8 mouse cellular contexts compared by ENCODE assay signal in the genomic region with DNA sequence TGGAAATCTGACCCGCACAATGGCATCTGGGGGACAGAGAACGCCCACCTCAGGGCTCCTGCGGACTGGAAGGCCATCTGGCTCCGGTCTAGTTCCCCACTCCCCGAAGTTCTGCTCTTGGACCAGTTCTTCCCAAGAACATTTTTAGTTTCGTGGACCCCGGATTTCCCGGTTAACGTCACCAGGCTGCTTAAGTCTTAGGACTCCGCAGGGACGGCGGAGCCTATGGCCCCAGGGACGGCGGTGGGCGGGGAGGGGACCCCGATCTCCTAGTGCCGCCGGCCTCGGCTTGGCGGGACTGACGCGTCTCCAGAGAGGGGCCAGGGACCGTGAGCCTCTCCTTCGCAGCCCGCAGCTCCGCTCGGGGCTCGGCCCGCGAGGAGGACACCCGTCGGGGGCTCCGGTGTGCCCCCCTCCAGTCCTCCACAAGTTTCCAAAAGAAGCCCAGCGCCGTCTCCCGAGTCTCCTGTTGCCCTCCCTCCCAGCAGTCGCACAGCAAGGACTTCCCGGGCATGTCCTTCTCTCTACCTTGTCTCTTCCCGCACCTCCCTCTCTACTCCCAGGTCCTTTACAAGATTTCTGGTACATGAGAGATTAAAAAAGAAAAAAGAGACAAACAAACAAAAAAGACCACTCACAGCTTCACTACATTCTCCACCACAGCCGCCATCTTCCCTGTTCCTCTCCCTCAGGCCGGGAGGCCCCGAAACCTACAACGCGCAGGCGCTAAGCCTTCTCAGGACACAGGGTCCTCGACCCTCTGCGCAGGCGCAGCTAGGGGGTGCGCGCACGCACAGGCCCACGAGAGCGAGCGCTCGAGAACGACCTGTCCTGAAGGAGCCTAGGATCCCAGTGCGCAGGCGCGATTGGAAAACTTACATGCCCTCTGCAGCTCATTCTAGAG. TPM values are rescaled to one million over a fixed set of nuclear protein-coding genes. Genes with fewer than 3 reads are reported as not detected.
DNase-seq lines count a peak whose midpoint lies in the region; ATAC-seq lines count a peak whose summit lies in the region.

No protein-coding gene starts in this region.

- H3K36me3 ChIP-seq in hindbrain, embryonic 16.5 days (ENCODE audit: control insufficient read depth, insufficient read depth, low read length), result peaks cover 6% of the 10 kb centered on the region
- no peaks in the 10 kb centered on the region for H3K36me3 ChIP-seq in macrophage (ENCODE audit: inconsistent target)

- peak overlapping the region; percentile 81 for H3K9ac ChIP-seq in hindbrain, embryonic 16.5 days (ENCODE audit: low read depth, low read length)

- peak; percentile 98 for DNase-seq in WW6 (ENCODE audit: low read depth, low spot score)
- DNase-seq in cerebellum, postnatal 4 days (ENCODE audit: low spot score in 2 of 2), result peak; percentile 94 to 99
- peak; percentile 98 for DNase-seq in gastrocnemius, adult 18-20 months (ENCODE audit: low spot score)
- DNase-seq in left cerebral cortex, adult 18-20 months (ENCODE audit: low spot score in 2 of 2), result peak; percentile 98 to 100
- peak; percentile 99 for DNase-seq in right cerebral cortex, adult 18-20 months
- peak; percentile 95 for DNase-seq in urinary bladder, postnatal 10 days (ENCODE audit: low spot score)

- peak overlapping the region; percentile 87 for H3K4me2 ChIP-seq in hindbrain, embryonic 16.5 days (ENCODE audit: low read length)

- H3K27ac ChIP-seq in hindbrain, embryonic 16.5 days (ENCODE audit: low read depth, low read length), result peak overlapping the region; percentile 84
- peak overlapping the region; percentile 81 for H3K27ac ChIP-seq in macrophage

- peaks cover 53% of the 10 kb centered on the region for H3K79me2 ChIP-seq in macrophage (ENCODE audit: inconsistent target)

- ATAC-seq in hindbrain, embryonic 16.5 days, result peak; percentile 94

- H3K9me3 ChIP-seq in hindbrain, embryonic 16.5 days (ENCODE audit: control insufficient read depth, low read length), result no peaks in the 10 kb centered on the region

- WGBS in hindbrain, embryonic 16.5 days, result 0% methylated on average over 51 of the region's 59 CpGs
- WGBS in macrophage (ENCODE audit: missing documents), result under 1% methylated on average over 59 of the region's 59 CpGs

- H3K4me3 ChIP-seq in hindbrain, embryonic 16.5 days (ENCODE audit: low read length), result peak overlapping the region; percentile 71
- H3K4me3 ChIP-seq in macrophage (ENCODE audit: inconsistent target), result peak overlapping the region; percentile 77

- H3K4me1 ChIP-seq in hindbrain, embryonic 16.5 days (ENCODE audit: control insufficient read depth, insufficient read depth, low read depth, low read length), result peaks cover 30% of the 10 kb centered on the region

- no peaks in the 10 kb centered on the region for H3K27me3 ChIP-seq in hindbrain, embryonic 16.5 days (replicated peaks; ENCODE audit: control insufficient read depth, insufficient read depth, low read length)

RNA-seq across cellular contexts. Expression of gene Dpf2, which starts 0.5 kb away (rescaled TPM):
- 10 to 100 TPM; 76.3 to 85.1 TPM for total RNA-seq in gastrocnemius, adult 18-20 months (2021)
- polyA plus RNA-seq in hindbrain, embryonic 16.5 days (2015; fragmentation: Nextera tagmentation; extraction: Ambion mirVana), result 94.0 and 117 TPM in 2 replicates
- total RNA-seq in left cerebral cortex, adult 18-20 months (2021), result 100 to 1,000 TPM in 1 of 2 experiments, 10 to 100 TPM in 1; 90.1 to 102 TPM
- 100 to 1,000 TPM; 120 to 363 (median 230) TPM for total RNA-seq in macrophage (2018; cell fraction: chromatin; rRNA removed)
- total RNA-seq in macrophage (2018; cell fraction: cytosol; rRNA removed), result 10 to 100 TPM; 47.8 to 94.3 (median 66.1) TPM
- 100 to 1,000 TPM in 25 of 26 experiments, 10 to 100 TPM in 1; 95.7 to 252 (median 134) TPM for total RNA-seq in macrophage (2018; cell fraction: nucleus; rRNA removed)
- polyA plus RNA-seq in macrophage (2018), result 53.9 to 215 TPM (median 57.4 TPM) in 3 replicates

RNA-seq across cellular contexts. Expression of gene Cdc42ep2, which starts 12.3 kb away (rescaled TPM):
- total RNA-seq in gastrocnemius, adult 18-20 months (2021), result 10 to 100 TPM in 1 of 2 experiments, 1 to 10 TPM in 1; 8.9 to 11.2 TPM
- 22.2 and 23.4 TPM in 2 replicates for polyA plus RNA-seq in hindbrain, embryonic 16.5 days (2015; fragmentation: Nextera tagmentation; extraction: Ambion mirVana)
- 1 to 10 TPM; 4.7 to 5.4 TPM for total RNA-seq in left cerebral cortex, adult 18-20 months (2021)
- 10 to 100 TPM in 18 of 26 experiments, 1 to 10 TPM in 8; 1.4 to 54.4 (median 20.2) TPM for total RNA-seq in macrophage (2018; cell fraction: chromatin; rRNA removed)
- 10 to 100 TPM in 15 of 26 experiments, 1 to 10 TPM in 11; 2.5 to 82.6 (median 12.6) TPM for total RNA-seq in macrophage (2018; cell fraction: cytosol; rRNA removed)
- total RNA-seq in macrophage (2018; cell fraction: nucleus; rRNA removed), result 10 to 100 TPM in 18 of 26 experiments, 1 to 10 TPM in 8; 2.4 to 66.7 (median 20.1) TPM
- polyA plus RNA-seq in macrophage (2018), result 1.2 to 3.4 TPM (median 1.7 TPM) in 3 replicates

RNA-seq across cellular contexts. Expression of gene Tigd3, which starts 18.4 kb away (rescaled TPM):
- total RNA-seq in gastrocnemius, adult 18-20 months (2021), result under 1 TPM; 0.21 TPM
- polyA plus RNA-seq in hindbrain, embryonic 16.5 days (2015; fragmentation: Nextera tagmentation; extraction: Ambion mirVana), result 10.0 and 10.2 TPM in 2 replicates
- total RNA-seq in left cerebral cortex, adult 18-20 months (2021), result 1 to 10 TPM; 4.1 to 4.2 TPM
- total RNA-seq in macrophage (2018; cell fraction: chromatin; rRNA removed), result 1 to 10 TPM; 1.4 to 4.4 (median 2.5) TPM
- under 1 TPM in 24 of 26 experiments, not detected in 2; 0.07 to 0.34 (median 0.16) TPM for total RNA-seq in macrophage (2018; cell fraction: cytosol; rRNA removed)
- total RNA-seq in macrophage (2018; cell fraction: nucleus; rRNA removed), result 1 to 10 TPM in 25 of 26 experiments, under 1 TPM in 1; 0.81 to 6.3 (median 2.3) TPM
- polyA plus RNA-seq in macrophage (2018), result 0.16 to 0.59 TPM (median 0.16 TPM) in 3 replicates

RNA-seq across cellular contexts. Expression of gene Slc25a45, which starts 34.7 kb away (rescaled TPM):
- total RNA-seq in gastrocnemius, adult 18-20 months (2021), result under 1 TPM; 0.59 to 0.90 TPM
- polyA plus RNA-seq in hindbrain, embryonic 16.5 days (2015; fragmentation: Nextera tagmentation; extraction: Ambion mirVana), result 2.2 and 2.6 TPM in 2 replicates
- total RNA-seq in left cerebral cortex, adult 18-20 months (2021), result 1 to 10 TPM; 2.3 to 3.2 TPM
- 100 to 1,000 TPM in 13 of 26 experiments, 10 to 100 TPM in 11, 1 to 10 TPM in 2; 8.2 to 252 (median 93.8) TPM for total RNA-seq in macrophage (2018; cell fraction: chromatin; rRNA removed)
- total RNA-seq in macrophage (2018; cell fraction: cytosol; rRNA removed), result 10 to 100 TPM; 23.1 to 86.6 (median 55.7) TPM
- 100 to 1,000 TPM in 15 of 26 experiments, 10 to 100 TPM in 11; 18.0 to 263 (median 107) TPM for total RNA-seq in macrophage (2018; cell fraction: nucleus; rRNA removed)
- 44.6 to 74.8 TPM (median 53.2 TPM) in 3 replicates for polyA plus RNA-seq in macrophage (2018)

RNA-seq across cellular contexts. Expression of gene Frmd8, which starts 37.3 kb away (rescaled TPM):
- 1 to 10 TPM; 2.9 to 3.2 TPM for total RNA-seq in gastrocnemius, adult 18-20 months (2021)
- polyA plus RNA-seq in hindbrain, embryonic 16.5 days (2015; fragmentation: Nextera tagmentation; extraction: Ambion mirVana), result 18.1 and 20.1 TPM in 2 replicates
- total RNA-seq in left cerebral cortex, adult 18-20 months (2021), result 10 to 100 TPM; 13.5 to 13.6 TPM
- 10 to 100 TPM in 20 of 26 experiments, 1 to 10 TPM in 6; 4.2 to 72.2 (median 26.5) TPM for total RNA-seq in macrophage (2018; cell fraction: chromatin; rRNA removed)
- total RNA-seq in macrophage (2018; cell fraction: cytosol; rRNA removed), result 10 to 100 TPM; 14.6 to 30.6 (median 23.5) TPM
- 10 to 100 TPM in 25 of 26 experiments, 1 to 10 TPM in 1; 8.8 to 44.5 (median 22.9) TPM for total RNA-seq in macrophage (2018; cell fraction: nucleus; rRNA removed)
- 8.1 to 26.2 TPM (median 19.8 TPM) in 3 replicates for polyA plus RNA-seq in macrophage (2018)

Comparison
In these comparisons a context has a peak if more than half of its experiments do, and no peak if none do; other contexts are left out.
1. Peak in every context shown above with its lines: DNase-seq, ATAC-seq, H3K4me3 ChIP-seq and H3K27ac ChIP-seq.
2. RNA of gene Tigd3, which starts 18.4 kb away (total RNA-seq): 4.1 to 4.2 TPM in left cerebral cortex, adult 18-20 months; 0.21 TPM in gastrocnemius, adult 18-20 months; every median in the first group is over 4 times any median in the second.